Mouse (Mus musculus) midbrain, postnatal 0 days (tissue): ENCODE measurements around the gene Srrm3. TPM values are rescaled to one million over a fixed set of nuclear protein-coding genes. Genes with fewer than 3 reads are reported as not detected.

ENCODE experiments used
- ATAC-seq: fragments of 200-750 bp; cut with Nextera tagmentation; 2 replicates; pipeline ENCODE4 v1.8.0; 2017; ENCODE audit warnings: moderate number of reproducible peaks, mild to moderate bottlenecking, moderate TSS enrichment, moderate library complexity; ENCODE audit not compliant: low FRiP score
- DNase-seq: peaks from one replicate; pipeline ENCODE4 v3.0.0-alpha.2; 2015; ENCODE audit warnings: low spot score
- H3K27ac ChIP-seq: fragments of 300-500 bp; sonication (generic); 2 replicates; pipeline ENCODE4 v1.5.1; 2014; ENCODE audit warnings: low read depth, mild to moderate bottlenecking, low read length, mixed read lengths
- H3K27me3 ChIP-seq: fragments of 300-500 bp; sonication (generic); 2 replicates; pipeline ENCODE4 v1.6.1; 2014; ENCODE audit warnings: low read length, control low read depth, mixed read lengths; ENCODE audit not compliant: insufficient read depth
- H3K36me3 ChIP-seq: fragments of 300-500 bp; sonication (generic); 2 replicates; pipeline ENCODE4 v1.6.1; 2014; ENCODE audit warnings: low read length, control low read depth, mixed read lengths; ENCODE audit not compliant: insufficient read depth
- H3K4me1 ChIP-seq: fragments of 300-500 bp; sonication (generic); 2 replicates; pipeline ENCODE4 v1.6.1; 2014; ENCODE audit warnings: mild to moderate bottlenecking, control low read depth, antibody characterized with exemption, low read length, mixed read lengths; ENCODE audit not compliant: insufficient read depth
- H3K4me2 ChIP-seq: fragments of 300-500 bp; sonication (generic); 2 replicates; pipeline ENCODE4 v1.6.1; 2014; ENCODE audit warnings: low read depth, mild to moderate bottlenecking, low read length, mixed read lengths; ENCODE audit not compliant: poor library complexity, severe bottlenecking
- H3K4me3 ChIP-seq: fragments of 300-500 bp; sonication (generic); 2 replicates; pipeline ENCODE4 v1.5.1; 2014; ENCODE audit warnings: low read depth, mild to moderate bottlenecking, low read length, moderate library complexity
- H3K9ac ChIP-seq: fragments of 300-500 bp; sonication (generic); replicated peaks from 2 replicates; pipeline ENCODE4 v1.6.1; 2014; ENCODE audit warnings: mild to moderate bottlenecking, low read length, moderate library complexity, mixed read lengths; ENCODE audit not compliant: poor library complexity, severe bottlenecking
- H3K9me3 ChIP-seq: fragments of 300-500 bp; sonication (generic); 2 replicates; pipeline ENCODE4 v1.6.1; 2016; ENCODE audit warnings: low read length, control low read depth
- CTCF ChIP-seq: IDR thresholded peaks from 2 replicates; pipeline ENCODE4 v1.5.1; 2016; ENCODE audit warnings: antibody characterized with exemption, mild to moderate bottlenecking
- WGBS: fragments of 180-500 bp; shearing (Covaris S2); extraction: QIAGEN DNeasy Blood & Tissue Kit; methylation state at CpG from one replicate; pipeline ENCODE4 v1.1.7; 2014; 5-methylcytosine and 5-hydroxymethylcytosine counted together
- polyA plus RNA-seq: library from polyadenylated mRNA; unstranded; fragments of >200 nt; fragmentation: Nextera tagmentation; extraction: Ambion mirVana; gene quantifications from 2 replicates; pipeline ENCODE4 v1.2.1, GENCODE M21; 2015
- total RNA-seq: library from RNA; depleted of rRNA; stranded (reverse); fragments of >200 nt; gene quantifications from 2 replicates; pipeline ENCODE4 v1.2.3, GENCODE M21; 2014

Srrm3 gene
- total and polyA plus RNA-seq, 2 experiments from 2014 or later, result 58.8 to 123 TPM

DNA sequence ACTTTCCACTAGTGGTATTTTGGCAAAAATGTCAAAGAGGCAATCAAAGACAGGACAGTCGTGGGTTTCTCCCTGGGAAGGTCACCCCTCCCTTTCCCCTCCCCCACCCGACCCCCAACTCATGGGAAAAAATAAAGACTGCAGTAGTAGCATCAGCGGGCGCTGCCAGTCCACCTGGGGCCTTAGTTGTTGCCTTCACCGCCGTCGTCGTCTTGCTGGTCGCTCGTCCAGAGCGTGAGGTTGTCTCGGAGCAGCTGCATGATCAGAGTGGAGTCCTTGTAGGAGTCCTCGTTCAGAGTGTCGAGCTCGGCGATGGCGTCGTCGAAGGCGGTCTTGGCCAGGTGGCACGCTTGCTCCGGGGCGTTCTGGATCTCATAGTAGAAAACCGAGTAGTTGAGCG is 104.1 kb downstream of the Srrm3 start:
- no peaks in the 10 kb centered on the region for H3K27me3 ChIP-seq
- H3K27ac ChIP-seq, result no peak overlapping the region
- no peak overlapping the region for H3K4me3 ChIP-seq
- peaks cover 29% of the 10 kb centered on the region for H3K36me3 ChIP-seq
- ATAC-seq (no peak), DNase-seq (no peak)
- TF ChIP-seq CTCF, result no peak
- 93% methylated on average over 25 of the region's 25 CpGs for WGBS
- H3K4me2 ChIP-seq, result no peak overlapping the region
- no peaks in the 10 kb centered on the region for H3K9me3 ChIP-seq
- no peaks in the 10 kb centered on the region; the same call in 1 of the 2 replicates for H3K4me1 ChIP-seq
- no peak overlapping the region for H3K9ac ChIP-seq

- H3K4me2 ChIP-seq, result no peak overlapping the region
- H3K36me3 ChIP-seq, result peaks cover 29% of the 10 kb centered on the region
- no peak overlapping the region for H3K27ac ChIP-seq
- H3K27me3 ChIP-seq, result no peaks in the 10 kb centered on the region
- H3K9me3 ChIP-seq, result no peaks in the 10 kb centered on the region
- ATAC-seq (no peak), DNase-seq (no peak)
- H3K4me3 ChIP-seq, result no peak overlapping the region
- H3K9ac ChIP-seq, result no peak overlapping the region
- no peaks in the 10 kb centered on the region; the same call in 1 of the 2 replicates for H3K4me1 ChIP-seq
- TF ChIP-seq CTCF, result no peak
- WGBS, result 91% methylated on average over 11 of the region's 11 CpGs
Observed at GRCm38 (mm10) chr5:135911633-135912220, 105.0 kb downstream of the Srrm3 start.

- Histone ChIP-seq H3K9me3 (no peaks in the 10 kb centered on the region), H3K4me3 (no peak overlapping the region), H3K27me3 (no peaks in the 10 kb centered on the region), H3K9ac (no peak overlapping the region), H3K36me3 (peaks cover 25% of the 10 kb centered on the region), H3K27ac (no peak overlapping the region), H3K4me1 (no peaks in the 10 kb centered on the region), H3K4me2 (no peak overlapping the region)
- no peak for DNase-seq
- no peak for TF ChIP-seq CTCF
- 82% methylated on average over 5 of the region's 5 CpGs for WGBS
- ATAC-seq, result no peak
Observed at GRCm38 (mm10) chr5:135913201-135913600, 106.5 kb downstream of the Srrm3 start.

DNA sequence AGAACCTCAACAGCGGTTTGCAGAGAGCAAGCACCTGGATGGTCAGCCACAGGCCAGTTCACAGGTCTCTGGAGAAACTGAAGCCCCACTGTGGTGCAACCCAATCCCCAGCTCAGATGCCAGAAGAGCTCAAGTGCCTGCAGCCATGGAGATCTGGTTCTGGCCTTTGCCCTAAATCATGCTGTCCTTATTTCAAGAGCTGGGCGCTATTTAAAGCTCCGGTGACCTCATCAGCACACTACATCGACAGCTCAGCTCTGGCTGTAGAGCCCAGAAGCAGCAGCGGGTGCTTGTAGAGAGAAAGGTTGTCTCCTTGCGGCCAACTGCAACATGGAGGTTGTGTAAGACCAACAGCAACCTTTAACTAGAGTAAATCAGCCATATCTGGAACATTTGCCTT is 107.5 kb downstream of the Srrm3 start:
- H3K36me3 ChIP-seq, result peaks cover 25% of the 10 kb centered on the region
- no peaks in the 10 kb centered on the region for H3K9me3 ChIP-seq

GRCm38 (mm10) chr5:135916051-135916565 is 109.4 kb downstream of the Srrm3 start:
- no peaks in the 10 kb centered on the region for H3K9me3 ChIP-seq
- WGBS, result 90% methylated on average over 6 of the region's 6 CpGs
- no peak overlapping the region for H3K27ac ChIP-seq
- no peak overlapping the region for H3K4me3 ChIP-seq
- no peak for TF ChIP-seq CTCF
- no peak overlapping the region for H3K4me2 ChIP-seq
- no peaks in the 10 kb centered on the region for H3K4me1 ChIP-seq
- no peak for ATAC-seq
- no peak overlapping the region for H3K9ac ChIP-seq
- no peaks in the 10 kb centered on the region for H3K27me3 ChIP-seq
- DNase-seq, result no peak
- peaks cover 12% of the 10 kb centered on the region for H3K36me3 ChIP-seq

More for the DNA sequence above, 107.5 kb downstream of the Srrm3 start:
- no peak overlapping the region for H3K4me2 ChIP-seq
- H3K27ac ChIP-seq, result no peak overlapping the region; the same call in 1 of the 2 replicates
- no peak overlapping the region for H3K4me3 ChIP-seq
- no peak for TF ChIP-seq CTCF
- ATAC-seq (no peak), DNase-seq (no peak)
- no peaks in the 10 kb centered on the region for H3K4me1 ChIP-seq
- WGBS, result 91% methylated on average over 6 of the region's 6 CpGs
- H3K27me3 ChIP-seq, result no peaks in the 10 kb centered on the region
- no peak overlapping the region for H3K9ac ChIP-seq

DNA sequence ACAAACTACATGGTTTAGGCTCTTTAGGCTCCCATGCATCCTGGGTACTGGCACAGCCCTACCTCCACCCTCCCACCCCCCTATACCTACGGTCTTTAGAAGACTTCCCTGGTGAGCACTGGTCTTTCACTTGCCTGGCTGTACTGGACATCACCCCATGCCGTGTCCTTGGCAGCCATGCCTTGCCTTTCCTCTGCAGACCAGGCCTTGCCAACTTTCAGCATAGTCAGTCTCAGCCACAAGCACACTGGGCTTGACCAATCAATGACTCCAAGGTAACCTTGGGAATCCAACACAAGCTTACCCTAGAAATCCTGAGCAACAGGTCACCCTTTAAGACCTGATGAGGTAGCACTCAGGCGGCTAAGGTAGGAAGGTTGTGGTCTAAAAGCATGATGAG is 109.9 kb downstream of the Srrm3 start:
- Histone ChIP-seq H3K36me3 (peaks cover 11% of the 10 kb centered on the region), H3K4me1 (no peaks in the 10 kb centered on the region), H3K4me3 (no peak overlapping the region), H3K27me3 (no peaks in the 10 kb centered on the region), H3K4me2 (no peak overlapping the region), H3K27ac (no peak overlapping the region), H3K9me3 (no peaks in the 10 kb centered on the region), H3K9ac (no peak overlapping the region)
- no peak for TF ChIP-seq CTCF
- DNase-seq (no peak), ATAC-seq (no peak)
- 93% methylated on average over 3 of the region's 3 CpGs for WGBS
